Mouse (Mus musculus) thymus, postnatal 25 days (tissue): ENCODE data around the gene Olfr935.

Source experiments
- DNase-seq: peaks from one replicate; pipeline ENCODE4 v3.0.0; 2022

Olfr935 gene

GRCm38 (mm10) chr9:38999583-38999982 is at the start of gene Olfr935:
Olfr935 (minus strand) TSS chr9:38999683.
- DNase-seq: no peak

- no peak for DNase-seq
Observed at GRCm38 (mm10) chr9:39023277-39023676, 23.8 kb upstream of the Olfr935 start, which contains the start of gene Olfr146. Olfr146 (minus strand) TSS chr9:39023377.

- no peak for DNase-seq
Observed at GRCm38 (mm10) chr9:38988215-38988614, 11.3 kb downstream of the Olfr935 start, which contains the start of gene Olfr934. Olfr934 (minus strand) TSS chr9:38988315.

- DNase-seq: no peak
Observed at GRCm38 (mm10) chr9:38972013-38972412, 27.5 kb downstream of the Olfr935 start, which contains the start of gene Olfr933. Olfr933 (plus strand) TSS chr9:38972313.

- no peak for DNase-seq
Observed at GRCm38 (mm10) chr9:38954124-38954416, 45.4 kb downstream of the Olfr935 start.

GRCm38 (mm10) chr9:38953401-38954123 is 45.9 kb downstream of the Olfr935 start:
- no peak for DNase-seq
